Mouse (Mus musculus) spleen, postnatal 36 days (tissue): ENCODE measurements at regions not wholly inside any gene's neighbourhood (a gene's known extent, or its start where the extent isn't known, plus 50 kb on each side); places are given as distances from the start of the nearest gene placed in this dataset.

Experiments used
- DNase-seq, 2 experiments: peaks; one replicate each; pipeline ENCODE4 v3.0.0; 2022; ENCODE audit warnings: low spot score in 2 of 2, mixed read lengths in 1 of 2

DNA sequence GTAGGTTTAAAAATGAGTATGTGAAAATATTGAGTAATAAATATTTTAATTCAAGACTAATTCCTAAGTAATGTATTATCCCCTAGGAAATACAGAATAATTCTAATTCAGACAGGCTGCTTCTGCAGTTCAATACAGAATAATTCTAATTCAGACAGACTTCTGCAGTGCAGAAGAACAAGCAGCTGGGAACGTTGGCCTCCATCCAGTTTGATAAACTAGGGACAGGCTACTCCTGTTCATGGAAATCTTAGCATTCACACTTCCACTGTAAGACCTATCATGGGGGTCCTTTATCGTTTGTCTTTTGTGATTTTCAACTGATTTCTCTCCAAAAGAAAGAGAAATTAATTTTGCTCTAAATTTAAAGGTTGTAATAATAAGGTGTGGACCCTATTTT is 319.2 kb downstream of the Kctd12 start:
- no peak for DNase-seq

GRCm38 (mm10) chr14:102660351-102660750 is 322.1 kb downstream of the Kctd12 start:
- DNase-seq, result no peak

DNA sequence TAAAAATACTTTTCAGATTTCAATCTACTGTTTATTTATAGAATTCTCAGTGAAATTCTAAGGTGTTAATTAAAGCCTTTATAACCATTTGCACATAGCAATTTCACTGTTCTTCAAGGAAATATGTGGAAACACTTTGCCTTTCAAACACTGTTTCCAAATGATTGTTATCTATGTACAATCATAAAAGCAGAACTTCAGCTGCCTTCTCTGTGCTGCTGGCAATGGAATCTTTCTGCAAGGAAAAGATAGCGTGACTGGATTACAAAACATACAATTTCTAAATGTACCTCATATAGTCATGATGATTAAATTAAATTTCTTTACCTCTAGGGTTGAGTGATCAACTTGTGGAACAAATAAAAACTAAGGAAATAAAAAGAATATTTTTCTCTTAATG is 326.2 kb downstream of the Kctd12 start:
- no peak for DNase-seq

DNA sequence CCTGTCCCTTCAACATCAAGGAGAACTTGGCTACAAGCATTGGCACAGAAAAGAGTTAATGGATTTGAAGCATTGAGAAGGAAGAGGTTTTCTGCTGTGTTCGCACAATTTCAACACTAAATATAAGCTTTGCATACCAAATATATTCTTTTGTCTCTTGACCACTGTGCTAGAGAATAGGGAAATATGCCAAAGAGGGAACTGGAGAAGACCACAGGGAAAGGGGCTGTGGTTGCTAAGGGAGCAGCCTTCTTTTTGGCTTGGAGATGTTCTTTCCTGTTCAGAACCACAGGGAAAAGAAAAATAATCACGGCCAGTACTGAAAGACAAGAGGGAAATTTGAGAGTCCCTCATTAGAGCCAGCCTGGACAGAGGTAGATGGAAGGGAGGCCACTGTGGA is 352.8 kb downstream of the Kctd12 start:
- DNase-seq, result no peak

DNA sequence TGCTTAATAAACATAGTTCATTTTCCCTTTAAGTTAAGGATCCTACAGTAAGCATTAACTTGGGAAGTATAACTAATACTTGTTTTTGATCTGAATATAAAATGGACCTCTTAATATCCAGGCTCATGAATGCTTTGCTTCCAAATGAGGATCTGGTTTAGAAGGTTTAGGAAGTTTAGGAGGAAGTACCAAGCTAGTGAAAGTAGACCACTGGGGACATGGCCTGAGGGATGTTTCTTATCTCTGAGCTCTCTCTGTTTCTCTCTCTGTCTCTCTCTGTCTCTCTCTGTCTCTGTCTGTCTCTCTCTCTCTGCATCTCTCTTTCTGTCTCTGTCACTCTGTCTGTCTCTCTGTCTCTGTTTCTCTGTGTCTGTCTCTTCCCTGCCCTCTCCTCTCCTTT is 360.9 kb downstream of the Kctd12 start:
- DNase-seq, result no peak

- no peak for DNase-seq
These were observed 363.4 kb downstream of the Kctd12 start for GRCm38 (mm10) chr14:102619056-102619455.

DNA sequence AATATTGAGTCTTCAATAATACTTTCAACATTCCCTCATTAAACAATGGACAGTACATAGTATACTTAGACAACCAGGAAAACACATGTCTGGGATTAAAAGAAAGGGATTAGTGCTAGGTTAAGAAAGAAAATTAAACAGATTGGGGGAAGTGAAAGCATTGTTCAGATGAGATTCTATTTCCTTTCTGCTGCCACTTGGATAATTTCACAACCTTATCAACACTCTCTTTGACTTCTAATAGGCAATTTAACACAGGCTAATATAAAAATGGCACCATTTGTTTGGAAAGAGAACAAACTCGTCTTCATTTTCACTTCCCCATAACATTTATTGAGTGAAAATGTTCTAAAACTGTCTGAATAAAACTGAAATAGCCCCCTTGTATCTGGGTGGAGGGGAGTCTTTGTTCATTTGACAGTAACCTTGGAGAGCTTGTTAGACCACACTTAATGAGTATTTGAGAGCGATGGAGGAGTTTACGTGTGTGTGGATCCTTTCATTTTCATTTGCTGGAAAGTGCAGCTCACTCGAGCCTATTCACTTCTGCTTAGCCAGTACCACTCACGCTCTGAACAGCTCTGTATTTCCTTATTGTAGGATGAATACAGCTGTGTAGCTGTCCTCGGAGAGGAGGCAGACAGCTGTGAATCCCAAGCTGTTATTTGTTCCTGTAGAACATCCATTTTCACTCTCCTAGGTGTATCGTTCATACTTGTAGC is 366.7 kb downstream of the Kctd12 start:
- DNase-seq, result no peak

DNA sequence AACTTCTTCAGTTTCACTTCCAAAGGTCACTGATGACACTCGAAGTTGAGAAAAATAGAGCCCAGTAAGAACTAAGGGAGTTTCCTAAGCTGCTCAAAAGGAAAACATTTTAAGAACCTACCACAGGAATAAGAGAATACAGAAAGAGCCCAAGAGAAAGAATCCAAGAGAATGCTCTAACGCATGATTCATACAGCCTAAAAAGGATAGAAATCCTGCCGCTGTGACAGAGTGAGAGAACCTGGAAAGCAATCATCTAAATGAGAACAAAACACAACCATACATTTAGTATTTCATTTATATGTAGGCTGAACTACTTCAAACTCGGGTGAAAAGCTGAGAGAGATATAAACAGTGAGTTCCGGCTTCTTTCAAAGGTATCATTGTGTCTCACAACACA is 376.4 kb downstream of the Kctd12 start:
- no peak for DNase-seq

DNA sequence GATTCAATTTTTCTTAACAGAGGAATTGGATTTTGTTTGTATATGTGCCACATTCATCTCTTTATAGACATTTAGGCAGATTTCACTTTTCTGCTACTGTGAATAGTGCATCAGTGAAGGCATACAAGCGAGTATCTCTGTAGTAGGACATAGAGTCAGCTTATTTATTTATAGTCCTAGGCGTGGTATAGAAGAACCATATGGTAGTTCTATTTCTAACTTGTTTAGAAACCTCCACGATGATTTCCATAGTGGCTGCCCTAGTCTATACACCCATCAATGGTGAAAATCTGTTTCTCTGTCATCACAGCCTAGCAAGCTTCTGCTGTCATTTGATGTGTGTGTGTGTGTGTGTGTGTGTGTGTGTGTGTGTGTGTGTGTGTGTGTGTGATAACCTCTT is 387.6 kb downstream of the Kctd12 start:
- DNase-seq, result no peak

DNA sequence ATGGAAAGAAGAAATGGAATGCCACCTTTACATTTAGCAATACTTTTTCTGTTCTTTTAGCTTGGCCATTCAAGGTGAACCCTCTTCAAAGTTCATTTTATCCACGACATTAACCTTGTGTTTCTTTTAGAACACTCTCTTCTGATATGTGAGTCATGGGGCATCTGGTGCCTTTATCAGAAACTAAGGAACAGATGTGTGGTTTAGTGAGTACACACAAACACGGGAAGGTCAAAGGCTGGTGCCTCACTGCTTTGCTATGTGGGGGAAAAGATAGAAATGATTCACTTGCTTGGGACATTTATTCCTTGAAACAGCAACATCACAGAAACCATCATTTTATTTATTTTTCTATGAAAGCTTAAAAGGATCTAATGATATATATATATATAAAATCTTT is 428.7 kb downstream of the Kctd12 start:
- DNase-seq, result no peak

DNA sequence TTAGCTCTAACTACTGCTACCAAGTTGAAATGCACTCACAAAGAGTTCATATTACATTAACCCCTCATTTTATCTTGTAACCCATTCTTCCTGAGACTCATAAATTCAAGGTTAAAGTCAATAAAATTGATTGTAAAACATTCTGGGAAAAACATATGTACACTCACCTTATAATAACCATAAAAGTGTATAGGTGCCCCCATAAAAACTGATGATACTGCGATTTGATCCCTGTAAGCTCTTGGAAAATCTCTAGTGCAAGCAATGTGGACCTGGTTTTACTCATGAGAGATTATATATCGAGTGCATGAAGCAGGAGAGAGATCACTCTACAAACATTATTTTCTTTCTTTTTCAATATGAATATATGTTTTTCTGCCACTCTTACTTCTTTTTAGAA is 429.8 kb downstream of the Kctd12 start:
- no peak for DNase-seq

- no peak for DNase-seq
These were observed 457.4 kb downstream of the Kctd12 start for GRCm38 (mm10) chr14:102524894-102525577.

- peak in 1 of 2 experiments; percentile 2 for DNase-seq
These were observed 465.7 kb downstream of the Kctd12 start for GRCm38 (mm10) chr14:102516765-102517164.

- DNase-seq, result no peak
These were observed 467.9 kb downstream of the Kctd12 start for GRCm38 (mm10) chr14:102514527-102514926.

DNA sequence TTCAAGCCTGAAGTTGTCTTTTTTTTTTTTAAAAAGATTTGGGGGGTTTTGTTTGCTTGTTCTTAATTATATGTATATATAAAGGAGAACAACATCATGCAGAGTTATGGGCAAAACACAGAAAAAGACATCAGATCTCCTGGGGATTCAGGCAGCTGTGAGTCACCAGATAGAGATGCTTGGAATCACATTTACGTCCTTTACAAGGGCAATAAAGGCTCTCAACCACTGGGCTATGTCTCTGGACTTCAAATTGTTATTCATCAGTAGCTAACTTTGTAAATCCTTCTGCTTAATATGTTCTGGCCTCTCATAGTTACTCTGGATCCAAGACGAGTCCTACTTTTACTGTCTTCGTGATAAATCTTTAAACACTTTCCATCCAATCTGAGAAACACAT is 469.8 kb downstream of the Kctd12 start:
- no peak for DNase-seq

GRCm38 (mm10) chr14:102511691-102512383 is 470.6 kb downstream of the Kctd12 start:
- DNase-seq, result no peak

GRCm38 (mm10) chr14:102510387-102510786 is 472.1 kb downstream of the Kctd12 start:
- DNase-seq, result peak; percentile 13 to 17

- no peak for DNase-seq
These were observed 476.6 kb downstream of the Kctd12 start for GRCm38 (mm10) chr14:102505696-102506321.

DNA sequence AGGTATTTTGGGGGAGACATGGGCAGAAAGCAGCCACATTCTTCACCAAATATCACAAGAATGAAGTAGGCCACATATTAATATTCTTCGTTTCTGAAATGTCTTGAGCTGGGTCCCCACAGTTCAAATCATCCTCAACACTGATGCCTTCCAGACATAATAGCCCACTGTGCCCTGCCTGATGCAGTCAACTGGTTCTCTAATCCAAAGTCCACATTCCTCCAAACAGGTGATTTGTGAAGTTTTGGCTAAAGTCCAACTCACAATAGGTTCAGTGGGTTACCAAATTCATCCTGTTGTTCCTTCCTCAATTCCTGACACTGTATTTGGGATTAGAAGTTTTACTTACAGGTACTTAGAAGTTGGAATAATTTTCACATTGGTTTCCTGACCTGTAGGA is 485.3 kb downstream of the Kctd12 start:
- DNase-seq, result no peak

DNA sequence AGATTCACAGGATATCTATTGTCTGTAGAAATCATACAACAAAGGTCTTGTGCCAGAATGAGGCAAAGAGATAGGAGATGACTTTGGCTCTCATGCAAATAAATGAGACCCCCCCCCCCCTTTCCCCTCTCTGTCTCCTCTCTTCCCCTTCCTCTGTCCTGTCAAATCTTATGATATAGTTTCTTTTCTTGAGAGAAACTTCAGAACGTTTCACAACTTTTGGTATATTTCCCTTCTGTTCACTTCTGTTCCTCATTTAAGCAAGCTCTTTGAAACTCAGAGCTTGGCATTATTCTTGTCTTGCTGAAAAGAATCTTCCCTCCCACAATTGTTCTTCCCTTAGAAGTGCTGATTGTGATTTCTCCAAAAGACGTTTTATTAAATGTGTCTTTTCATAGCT is 490.1 kb downstream of the Kctd12 start:
- no peak for DNase-seq

DNA sequence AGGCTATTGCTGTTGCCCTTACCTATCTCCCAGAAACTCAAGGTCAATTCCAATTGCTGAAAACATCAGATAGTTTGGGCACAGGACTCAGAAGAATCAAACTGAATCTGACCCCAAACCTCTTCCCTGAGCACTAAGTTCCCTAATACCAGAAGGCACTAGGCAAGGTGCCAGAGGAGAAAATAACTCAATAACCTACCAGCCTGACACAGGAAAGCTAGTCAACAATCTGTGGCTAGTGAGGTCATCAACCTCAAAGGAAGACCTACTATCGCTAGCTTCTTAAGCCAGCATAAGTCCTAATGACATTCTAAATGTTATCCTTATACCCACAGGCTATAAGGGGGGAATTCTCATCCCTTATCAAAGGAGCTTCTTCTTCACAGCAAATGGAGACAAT is 491.2 kb downstream of the Kctd12 start:
- DNase-seq, result no peak

GRCm38 (mm10) chr14:102477162-102477561 is 505.3 kb downstream of the Kctd12 start:
- DNase-seq, result no peak
